Mouse (Mus musculus) thymus, postnatal 14 days (tissue): ENCODE measurements around the gene Grb7.

ENCODE experiments used
- DNase-seq: peaks from one replicate; pipeline ENCODE4 v3.0.0; 2021

Grb7 gene

GRCm38 (mm10) chr11:98446562-98447474, 624 bp downstream of the Grb7 start:
- peak; percentile 27 for DNase-seq

GRCm38 (mm10) chr11:98447475-98447834, 1.3 kb downstream of the Grb7 start:
- no peak for DNase-seq

GRCm38 (mm10) chr11:98448191-98448790, 2.1 kb downstream of the Grb7 start:
- DNase-seq = no peak

GRCm38 (mm10) chr11:98449419-98449818, 3.2 kb downstream of the Grb7 start:
- no peak for DNase-seq

- no peak for DNase-seq
Measured at GRCm38 (mm10) chr11:98449921-98450771, 4.0 kb downstream of the Grb7 start.

- DNase-seq = peak; percentile 59
Measured at GRCm38 (mm10) chr11:98455484-98455883, 9.3 kb downstream of the Grb7 start.

GRCm38 (mm10) chr11:98456545-98456944, 10.4 kb downstream of the Grb7 start:
- no peak for DNase-seq

GRCm38 (mm10) chr11:98456945-98457344, 10.8 kb downstream of the Grb7 start:
- DNase-seq = no peak

- peak; percentile 99 for DNase-seq
Measured at GRCm38 (mm10) chr11:98457367-98458120, 11.3 kb downstream of the Grb7 start.

- DNase-seq = no peak
Measured at GRCm38 (mm10) chr11:98458121-98458990, 12.2 kb downstream of the Grb7 start.

GRCm38 (mm10) chr11:98459071-98459741, 13.0 kb downstream of the Grb7 start:
- peak; percentile 89 for DNase-seq

- DNase-seq = no peak
Measured at GRCm38 (mm10) chr11:98459860-98460259, 13.7 kb downstream of the Grb7 start.

GRCm38 (mm10) chr11:98461109-98461720, 15.0 kb downstream of the Grb7 start:
- DNase-seq = no peak

- DNase-seq = no peak
Measured at GRCm38 (mm10) chr11:98462255-98462654, 16.1 kb downstream of the Grb7 start.

GRCm38 (mm10) chr11:98463911-98464310, 17.7 kb downstream of the Grb7 start:
- peak; percentile 72 for DNase-seq

- DNase-seq = peak; percentile 57
Measured at GRCm38 (mm10) chr11:98464516-98464915, 18.3 kb downstream of the Grb7 start.

GRCm38 (mm10) chr11:98469761-98470714, 23.8 kb downstream of the Grb7 start:
- peak; percentile 66 for DNase-seq

- DNase-seq = no peak
Measured at GRCm38 (mm10) chr11:98470795-98471194, 24.6 kb downstream of the Grb7 start.

- no peak for DNase-seq
Measured at GRCm38 (mm10) chr11:98472696-98473095, 26.5 kb downstream of the Grb7 start.
